Mouse (Mus musculus) forebrain, embryonic 16.5 days (tissue): Measurements from ENCODE around the gene Dpep1. TPM values are rescaled to one million over a fixed set of nuclear protein-coding genes. Genes with fewer than 3 reads are reported as not detected.

Experiments
- ATAC-seq: fragments of 200-750 bp; cut with Nextera tagmentation; 2 replicates; pipeline ENCODE4 v1.8.0; 2017; ENCODE audit warnings: mild to moderate bottlenecking, moderate library complexity
- H3K27ac ChIP-seq: fragments of 300-500 bp; sonication (generic); 2 replicates; pipeline ENCODE4 v1.5.1; 2014; ENCODE audit warnings: low read length, control low read depth
- H3K27me3 ChIP-seq: fragments of 300-500 bp; sonication (generic); replicated peaks from 2 replicates; pipeline ENCODE4 v1.6.1; 2014; ENCODE audit warnings: low read length; ENCODE audit not compliant: control insufficient read depth, insufficient read depth
- H3K36me3 ChIP-seq: fragments of 300-500 bp; sonication (generic); 2 replicates; pipeline ENCODE4 v1.6.1; 2014; ENCODE audit not compliant: control insufficient read depth, insufficient read depth
- H3K4me1 ChIP-seq: fragments of 300-500 bp; sonication (generic); replicated peaks from 2 replicates; pipeline ENCODE4 v1.6.1; 2014; ENCODE audit warnings: low read length; ENCODE audit not compliant: control insufficient read depth, insufficient read depth
- H3K4me2 ChIP-seq: fragments of 300-500 bp; sonication (generic); 2 replicates; pipeline ENCODE4 v1.6.1; 2014; ENCODE audit warnings: mild to moderate bottlenecking, low read length, control low read depth
- H3K4me3 ChIP-seq: fragments of 300-500 bp; sonication (generic); replicated peaks from 2 replicates; pipeline ENCODE4 v1.5.1; 2014; ENCODE audit warnings: mild to moderate bottlenecking, low read length, control low read depth
- H3K9ac ChIP-seq: fragments of 300-500 bp; sonication (generic); replicated peaks from 2 replicates; pipeline ENCODE4 v1.6.1; 2014; ENCODE audit warnings: low read depth, low read length, control low read depth
- H3K9me3 ChIP-seq: fragments of 300-500 bp; sonication (generic); 2 replicates; pipeline ENCODE4 v1.6.1; 2016; ENCODE audit warnings: low read length; ENCODE audit not compliant: control insufficient read depth
- WGBS: fragments of 180-500 bp; shearing (Covaris S2); extraction: QIAGEN DNeasy Blood & Tissue Kit; methylation state at CpG from one replicate; pipeline ENCODE4 v1.1.7; 2014; 5-methylcytosine and 5-hydroxymethylcytosine counted together
- polyA plus RNA-seq: library from polyadenylated mRNA; unstranded; fragments of >200 nt; fragmentation: Nextera tagmentation; extraction: Ambion mirVana; gene quantifications from 2 replicates; pipeline ENCODE4 v1.2.1, GENCODE M21; 2015

The Dpep1 gene
- polyA plus RNA-seq, 1 experiment from 2014 or later: 0.18 TPM

GRCm38 (mm10) chr8:123235520-123236497 lies 49.8 kb downstream of the Dpep1 start, which contains the start of gene Spata2l:
Spata2l (minus strand) TSS chr8:123236233.
- Histone ChIP-seq H3K9ac (peak within 1 kb of the TSS; percentile 61), H3K36me3 (no peaks in the 10 kb centered on the region), H3K27ac (no peak within 1 kb of the TSS), H3K4me1 (peaks cover 17% of the 10 kb centered on the region), H3K9me3 (no peaks in the 10 kb centered on the region), H3K27me3 (peaks cover 20% of the 10 kb centered on the region; the same call in 1 of the 2 replicates), H3K4me2 (peak within 1 kb of the TSS; percentile 73), H3K4me3 (peak within 1 kb of the TSS; percentile 44)
- 1% methylated on average over 57 of the region's 57 CpGs for WGBS
- ATAC-seq: peak; percentile 76

GRCm38 (mm10) chr8:123239398-123239797 lies 53.4 kb downstream of the Dpep1 start:
- no peak overlapping the region for H3K4me2 ChIP-seq
- no peak for ATAC-seq
- H3K9me3 ChIP-seq: no peaks in the 10 kb centered on the region
- peaks cover 15% of the 10 kb centered on the region; the same call in 1 of the 2 replicates for H3K27me3 ChIP-seq
- no peak overlapping the region for H3K4me3 ChIP-seq
- peaks cover 17% of the 10 kb centered on the region for H3K4me1 ChIP-seq
- H3K27ac ChIP-seq: no peak overlapping the region
- 83% methylated on average over 10 of the region's 10 CpGs for WGBS
- H3K36me3 ChIP-seq: peaks cover 3% of the 10 kb centered on the region; the same call in 1 of the 2 replicates
- H3K9ac ChIP-seq: no peak overlapping the region

GRCm38 (mm10) chr8:123242107-123242923 lies 56.3 kb downstream of the Dpep1 start:
- Histone ChIP-seq H3K4me1 (no peaks in the 10 kb centered on the region), H3K4me3 (no peak overlapping the region), H3K9ac (no peak overlapping the region), H3K27me3 (no peaks in the 10 kb centered on the region), H3K36me3 (peaks cover 14% of the 10 kb centered on the region), H3K27ac (no peak overlapping the region), H3K9me3 (no peaks in the 10 kb centered on the region), H3K4me2 (no peak overlapping the region)
- 91% methylated on average over 7 of the region's 7 CpGs for WGBS
- ATAC-seq: no peak

- no peaks in the 10 kb centered on the region for H3K9me3 ChIP-seq
- H3K4me1 ChIP-seq: no peaks in the 10 kb centered on the region
- H3K9ac ChIP-seq: no peak overlapping the region
- WGBS: 75% methylated on average over 11 of the region's 11 CpGs
- peaks cover 20% of the 10 kb centered on the region for H3K36me3 ChIP-seq
- no peak overlapping the region for H3K27ac ChIP-seq
- no peak overlapping the region for H3K4me3 ChIP-seq
- no peak overlapping the region for H3K4me2 ChIP-seq
- no peaks in the 10 kb centered on the region for H3K27me3 ChIP-seq
- ATAC-seq: no peak
Measured at GRCm38 (mm10) chr8:123243053-123243452, 57.0 kb downstream of the Dpep1 start.

- no peak overlapping the region for H3K27ac ChIP-seq
- ATAC-seq: no peak
- peaks cover 24% of the 10 kb centered on the region for H3K36me3 ChIP-seq
- no peak overlapping the region for H3K4me2 ChIP-seq
- no peaks in the 10 kb centered on the region for H3K4me1 ChIP-seq
- H3K27me3 ChIP-seq: no peaks in the 10 kb centered on the region
- no peak overlapping the region for H3K4me3 ChIP-seq
- H3K9ac ChIP-seq: no peak overlapping the region
- H3K9me3 ChIP-seq: no peaks in the 10 kb centered on the region
- WGBS: 98% methylated on average over 4 of the region's 4 CpGs
Measured at GRCm38 (mm10) chr8:123244382-123244781, 58.3 kb downstream of the Dpep1 start.

GRCm38 (mm10) chr8:123245543-123245942 lies 59.5 kb downstream of the Dpep1 start:
- Histone ChIP-seq H3K4me1 (no peaks in the 10 kb centered on the region), H3K4me3 (no peak overlapping the region), H3K27ac (no peak overlapping the region), H3K36me3 (peaks cover 24% of the 10 kb centered on the region), H3K9me3 (no peaks in the 10 kb centered on the region), H3K27me3 (no peaks in the 10 kb centered on the region), H3K4me2 (no peak overlapping the region), H3K9ac (no peak overlapping the region)
- WGBS: 92% methylated on average over 12 of the region's 12 CpGs
- ATAC-seq: no peak

- no peaks in the 10 kb centered on the region for H3K9me3 ChIP-seq
- no peak overlapping the region for H3K4me2 ChIP-seq
- WGBS: over 99% methylated on average over 6 of the region's 6 CpGs
- H3K27me3 ChIP-seq: no peaks in the 10 kb centered on the region
- H3K27ac ChIP-seq: no peak overlapping the region
- peaks cover 4% of the 10 kb centered on the region for H3K4me1 ChIP-seq
- no peak for ATAC-seq
- H3K4me3 ChIP-seq: no peak overlapping the region
- no peak overlapping the region for H3K9ac ChIP-seq
- H3K36me3 ChIP-seq: peaks cover 24% of the 10 kb centered on the region
Measured at GRCm38 (mm10) chr8:123247748-123248147, 61.7 kb downstream of the Dpep1 start.

GRCm38 (mm10) chr8:123248596-123248995 lies 62.6 kb downstream of the Dpep1 start:
- 97% methylated on average over 8 of the region's 8 CpGs for WGBS
- Histone ChIP-seq H3K4me2 (no peak overlapping the region), H3K4me1 (peaks cover 11% of the 10 kb centered on the region), H3K4me3 (no peak overlapping the region), H3K27ac (no peak overlapping the region), H3K9ac (no peak overlapping the region), H3K27me3 (no peaks in the 10 kb centered on the region), H3K36me3 (peaks cover 24% of the 10 kb centered on the region), H3K9me3 (no peaks in the 10 kb centered on the region)
- no peak for ATAC-seq

- Histone ChIP-seq H3K36me3 (peaks cover 17% of the 10 kb centered on the region), H3K9ac (no peak overlapping the region), H3K4me2 (no peak overlapping the region), H3K27me3 (no peaks in the 10 kb centered on the region), H3K9me3 (no peaks in the 10 kb centered on the region), H3K4me3 (no peak overlapping the region), H3K27ac (no peak overlapping the region), H3K4me1 (peaks cover 24% of the 10 kb centered on the region)
- ATAC-seq: no peak
- 97% methylated on average over 5 of the region's 5 CpGs for WGBS
Measured at GRCm38 (mm10) chr8:123250940-123251339, 64.9 kb downstream of the Dpep1 start.
